Mouse (Mus musculus) kidney, embryonic 15.5 days (tissue): ENCODE measurements around the gene Tmem198. TPM values are rescaled to one million over a fixed set of nuclear protein-coding genes. Genes with fewer than 3 reads are reported as not detected.
A peak's percentile ranks its signal among the peaks of the same experiment; 100 is the strongest.

ENCODE experiments used
- ATAC-seq: fragments of 200-750 bp; cut with Nextera tagmentation; replicated peaks from 2 replicates; pipeline ENCODE4 v1.8.0; 2017; ENCODE audit warnings: moderate TSS enrichment; ENCODE audit not compliant: low FRiP score
- H3K27ac ChIP-seq: fragments of 300-500 bp; sonication (generic); 2 replicates; pipeline ENCODE4 v1.5.1; 2015; ENCODE audit warnings: mild to moderate bottlenecking, inconsistent platforms
- H3K27me3 ChIP-seq: fragments of 300-500 bp; sonication (generic); 2 replicates; pipeline ENCODE4 v1.6.1; 2015; ENCODE audit warnings: inconsistent platforms
- H3K36me3 ChIP-seq: fragments of 300-500 bp; sonication (generic); 2 replicates; pipeline ENCODE4 v1.6.1; 2015; ENCODE audit warnings: inconsistent platforms
- H3K4me1 ChIP-seq: fragments of 300-500 bp; sonication (generic); 2 replicates; pipeline ENCODE4 v1.6.1; 2015; ENCODE audit warnings: inconsistent platforms
- H3K4me2 ChIP-seq: fragments of 300-500 bp; sonication (generic); 2 replicates; pipeline ENCODE4 v1.6.1; 2015; ENCODE audit warnings: moderate library complexity, mild to moderate bottlenecking, inconsistent platforms
- H3K4me3 ChIP-seq: fragments of 300-500 bp; sonication (generic); replicated peaks from 2 replicates; pipeline ENCODE4 v1.5.1; 2015; ENCODE audit warnings: mild to moderate bottlenecking, inconsistent platforms
- H3K9ac ChIP-seq: fragments of 300-500 bp; sonication (generic); 2 replicates; pipeline ENCODE4 v1.6.1; 2015; ENCODE audit warnings: mild to moderate bottlenecking, inconsistent platforms
- H3K9me3 ChIP-seq: fragments of 300-500 bp; sonication (generic); replicated peaks from 2 replicates; pipeline ENCODE4 v1.6.1; 2016; ENCODE audit warnings: inconsistent platforms
- WGBS: fragments of 180-500 bp; shearing (Covaris S2); methylation state at CpG from one replicate; pipeline ENCODE4 v1.1.7; 2015; ENCODE audit warnings: mixed read lengths; 5-methylcytosine and 5-hydroxymethylcytosine counted together
- polyA plus RNA-seq: library from polyadenylated mRNA; unstranded; fragments of >200 nt; fragmentation: Nextera tagmentation; extraction: Ambion mirVana; gene quantifications from 2 replicates; pipeline ENCODE4 v1.2.1, GENCODE M21; 2015

Tmem198 gene
- polyA plus RNA-seq, 1 experiment from 2014 or later: 1.2 TPM

DNA sequence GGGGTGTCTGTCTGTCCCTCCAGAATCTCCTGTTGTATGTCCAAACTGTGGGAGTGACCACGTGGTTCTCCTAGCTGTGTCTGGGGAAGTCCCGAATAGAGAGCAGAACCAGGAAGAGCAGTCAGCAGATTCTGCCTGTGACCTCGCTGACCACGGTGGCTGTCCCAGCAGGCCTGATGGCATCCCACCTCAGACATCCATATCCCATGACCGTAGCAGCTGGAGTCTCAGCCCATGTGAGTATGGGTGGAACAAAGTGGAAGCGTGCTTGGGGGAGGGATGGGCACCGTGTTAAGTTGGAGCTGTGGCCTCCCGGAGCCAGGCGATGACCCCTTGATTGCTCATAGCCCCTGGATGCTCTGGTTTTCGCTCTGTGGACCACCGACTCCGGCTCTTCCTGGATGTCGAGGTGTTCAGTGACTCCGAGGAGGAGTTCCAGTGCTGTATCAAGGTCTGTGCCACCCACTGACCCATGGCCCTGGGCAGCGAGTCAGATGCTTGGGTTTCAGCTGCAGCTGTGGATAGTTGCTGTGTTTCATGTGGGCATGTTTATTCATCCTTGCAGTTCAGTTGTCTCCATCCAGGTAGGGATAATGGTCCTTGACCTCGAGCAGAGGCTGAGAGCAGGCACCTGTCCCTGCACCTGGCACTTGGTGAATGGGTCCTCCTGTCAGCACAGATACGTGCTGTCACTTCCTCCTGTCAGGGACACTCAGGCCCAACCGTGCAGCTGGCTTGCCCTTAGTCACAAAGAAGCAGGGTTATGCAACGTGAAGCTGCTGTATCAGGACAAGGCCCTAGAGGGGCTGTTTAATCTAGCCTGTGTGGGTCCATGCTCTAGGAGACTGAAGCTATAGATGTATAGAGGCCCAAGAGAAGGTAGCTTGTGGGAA, 53.2 kb downstream of the Tmem198 start:
- H3K9ac ChIP-seq: no peak overlapping the region
- H3K9me3 ChIP-seq: no peaks in the 10 kb centered on the region
- 58% methylated on average over 19 of the region's 19 CpGs for WGBS
- H3K27me3 ChIP-seq: no peaks in the 10 kb centered on the region
- peaks cover 71% of the 10 kb centered on the region for H3K36me3 ChIP-seq
- H3K4me3 ChIP-seq: no peak overlapping the region
- H3K27ac ChIP-seq: peak overlapping the region; percentile 66
- ATAC-seq: peak; percentile 68
- H3K4me1 ChIP-seq: peaks cover 21% of the 10 kb centered on the region
- H3K4me2 ChIP-seq: no peak overlapping the region

DNA sequence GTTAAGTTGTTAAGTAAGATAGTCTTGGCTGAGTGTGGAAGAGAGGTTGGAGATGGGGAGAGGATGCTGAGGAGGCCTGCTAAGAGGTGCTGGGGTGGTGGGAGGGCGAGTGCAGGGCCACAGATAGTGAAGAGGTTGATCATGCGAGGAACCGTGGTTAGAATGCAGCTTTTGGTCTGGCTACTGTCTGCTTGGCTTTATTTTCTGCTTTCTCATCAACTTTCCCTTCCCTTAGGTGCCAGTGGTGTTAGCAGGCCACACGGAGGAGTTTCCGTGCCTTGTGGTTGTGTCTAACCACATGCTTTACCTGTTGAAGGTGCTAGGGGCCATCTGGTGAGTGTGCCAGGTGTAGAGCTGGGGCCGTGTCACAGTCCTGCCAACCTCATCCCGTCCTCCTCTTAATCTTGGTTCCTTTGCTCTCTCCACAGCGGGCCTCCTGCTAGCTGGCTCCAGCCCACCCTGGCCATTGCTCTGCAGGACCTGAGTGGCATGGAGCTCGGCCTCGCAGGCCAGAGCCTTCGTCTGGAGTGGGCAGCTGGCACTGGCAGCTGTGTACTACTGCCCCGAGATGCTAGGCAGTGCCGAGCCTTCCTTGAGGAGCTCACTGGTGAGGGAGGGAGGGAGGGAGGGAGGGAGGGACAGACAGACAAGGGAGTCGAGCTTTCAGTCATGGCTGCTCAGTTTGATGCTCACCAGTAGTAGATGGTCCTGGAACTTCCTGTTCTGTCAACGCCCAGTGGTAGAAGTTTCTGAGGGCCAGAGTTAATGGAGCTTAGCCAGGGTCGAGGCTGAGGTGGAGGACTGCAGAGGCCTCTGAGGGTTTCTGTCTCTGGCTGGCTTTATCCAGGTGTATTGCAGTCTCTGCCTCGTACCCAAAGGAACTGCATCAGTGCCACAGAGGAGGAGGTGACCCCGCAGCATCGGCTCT, 54.3 kb downstream of the Tmem198 start:
- Histone ChIP-seq H3K4me2 (no peak overlapping the region), H3K4me1 (peaks cover 21% of the 10 kb centered on the region), H3K27me3 (no peaks in the 10 kb centered on the region), H3K4me3 (no peak overlapping the region), H3K36me3 (peaks cover 62% of the 10 kb centered on the region), H3K27ac (peak overlapping the region; percentile 66), H3K9ac (no peak overlapping the region), H3K9me3 (no peaks in the 10 kb centered on the region)
- ATAC-seq: peak; percentile 61
- WGBS: 71% methylated on average over 19 of the region's 19 CpGs

Other genes with a start within 250 kb of the Tmem198 start
- gene A630095N17Rik, start 247.4 kb upstream of the Tmem198 start, polyA plus RNA-seq: not detected in 2 replicates
- 33.8 and 38.6 TPM in 2 replicates for gene Dnajb2, start 243.1 kb upstream of the Tmem198 start, polyA plus RNA-seq
- gene Ptprn, start 215.0 kb upstream of the Tmem198 start, polyA plus RNA-seq: 0.48 and 2.3 TPM in 2 replicates
- gene Resp18, start 201.1 kb upstream of the Tmem198 start, polyA plus RNA-seq: 1.5 and 10.1 TPM in 2 replicates
- 136 and 153 TPM in 2 replicates for gene Dnpep, start 161.5 kb upstream of the Tmem198 start, polyA plus RNA-seq
- gene Des, start 119.2 kb upstream of the Tmem198 start, polyA plus RNA-seq: 53.5 and 53.9 TPM in 2 replicates
- 45.1 and 53.9 TPM in 2 replicates for gene Speg, start 104.2 kb upstream of the Tmem198 start, polyA plus RNA-seq
- gene Gmppa, start 43.6 kb upstream of the Tmem198 start, polyA plus RNA-seq: 74.7 and 78.7 TPM in 2 replicates
- 1.5 and 2.1 TPM in 2 replicates for gene Asic4, start 29.1 kb upstream of the Tmem198 start, polyA plus RNA-seq
- 35.5 and 40.6 TPM in 2 replicates for gene Chpf, start 225 bp upstream of the Tmem198 start, polyA plus RNA-seq
- gene Obsl1, start 26.9 kb downstream of the Tmem198 start, polyA plus RNA-seq: 67.2 and 80.1 TPM in 2 replicates
- 6.0 and 11.2 TPM in 2 replicates for gene Inha, start 27.5 kb downstream of the Tmem198 start, polyA plus RNA-seq
- gene Stk11ip, start 42.0 kb downstream of the Tmem198 start, polyA plus RNA-seq: 25.1 and 26.5 TPM in 2 replicates
- gene Slc4a3, start 66.7 kb downstream of the Tmem198 start, polyA plus RNA-seq: 20.9 and 22.5 TPM in 2 replicates